Mouse (Mus musculus): ENCODE measurements around the gene Rsc1a1. TPM values are rescaled to one million over a fixed set of nuclear protein-coding genes. Genes with fewer than 3 reads are reported as not detected.
A peak's percentile ranks its signal among the peaks of the same experiment; 100 is the strongest.

The Rsc1a1 gene
- polyA plus RNA-seq, 1 experiment = 0.11 TPM

GRCm38 (mm10) chr4:141681767-141682166 lies 3.6 kb downstream of the Rsc1a1 start:
- H3K9me3 ChIP-seq (ENCODE audit: control insufficient read depth, low read length) = no peaks in the 10 kb centered on the region
- peaks cover 2% of the 10 kb centered on the region; the same call in 1 of the 2 replicates for H3K4me1 ChIP-seq (ENCODE audit: control insufficient read depth)
- H3K27me3 ChIP-seq (ENCODE audit: control insufficient read depth) = no peaks in the 10 kb centered on the region
- H3K4me3 ChIP-seq (replicated peaks) = no peak overlapping the region
- TF ChIP-seq TAL1 (IDR thresholded peaks at IDR 0.05; ENCODE audit: low read length) = no peak
- TF ChIP-seq GATA1 (IDR thresholded peaks at IDR 0.05; ENCODE audit: low read length) = no peak
- peaks cover 86% of the 10 kb centered on the region for H3K36me3 ChIP-seq (ENCODE audit: control insufficient read depth)

- Histone ChIP-seq H3K36me3 (ENCODE audit: control insufficient read depth) (peaks cover 77% of the 10 kb centered on the region), H3K4me3 (replicated peaks) (no peak overlapping the region), H3K27me3 (ENCODE audit: control insufficient read depth) (no peaks in the 10 kb centered on the region), H3K9me3 (ENCODE audit: control insufficient read depth, low read length) (no peaks in the 10 kb centered on the region), H3K4me1 (ENCODE audit: control insufficient read depth) (peaks cover 2% of the 10 kb centered on the region; the same call in 1 of the 2 replicates)
- TF ChIP-seq TAL1 (IDR thresholded peaks at IDR 0.05; ENCODE audit: low read length) (no peak), GATA1 (IDR thresholded peaks at IDR 0.05; ENCODE audit: low read length) (no peak)
Observed at GRCm38 (mm10) chr4:141680892-141681291, 4.5 kb downstream of the Rsc1a1 start.

- TF ChIP-seq GATA1 (IDR thresholded peaks at IDR 0.05; ENCODE audit: low read length) (no peak), TAL1 (IDR thresholded peaks at IDR 0.05; ENCODE audit: low read length) (no peak)
- peaks cover 58% of the 10 kb centered on the region for H3K36me3 ChIP-seq (ENCODE audit: control insufficient read depth)
- H3K4me3 ChIP-seq (replicated peaks) = no peak overlapping the region
- H3K4me1 ChIP-seq (ENCODE audit: control insufficient read depth) = peaks cover 2% of the 10 kb centered on the region; the same call in 1 of the 2 replicates
- no peaks in the 10 kb centered on the region for H3K9me3 ChIP-seq (ENCODE audit: control insufficient read depth, low read length)
- no peaks in the 10 kb centered on the region for H3K27me3 ChIP-seq (ENCODE audit: control insufficient read depth)
Observed at GRCm38 (mm10) chr4:141679016-141679415, 6.4 kb downstream of the Rsc1a1 start.

GRCm38 (mm10) chr4:141676462-141676979 lies 8.9 kb downstream of the Rsc1a1 start:
- Histone ChIP-seq H3K9me3 (ENCODE audit: control insufficient read depth, low read length) (no peaks in the 10 kb centered on the region), H3K4me3 (replicated peaks) (no peak overlapping the region), H3K4me1 (ENCODE audit: control insufficient read depth) (peaks cover 6% of the 10 kb centered on the region), H3K36me3 (ENCODE audit: control insufficient read depth) (peaks cover 33% of the 10 kb centered on the region), H3K27me3 (ENCODE audit: control insufficient read depth) (no peaks in the 10 kb centered on the region)
- TF ChIP-seq GATA1 (IDR thresholded peaks at IDR 0.05; ENCODE audit: low read length) = no peak
- no peak for TF ChIP-seq TAL1 (IDR thresholded peaks at IDR 0.05; ENCODE audit: low read length)

GRCm38 (mm10) chr4:141672325-141672724 lies 13.1 kb downstream of the Rsc1a1 start:
- Histone ChIP-seq H3K36me3 (ENCODE audit: control insufficient read depth) (peaks cover 3% of the 10 kb centered on the region), H3K9me3 (ENCODE audit: control insufficient read depth, low read length) (no peaks in the 10 kb centered on the region), H3K4me1 (ENCODE audit: control insufficient read depth) (peaks cover 6% of the 10 kb centered on the region), H3K27me3 (ENCODE audit: control insufficient read depth) (peaks cover under 1% of the 10 kb centered on the region), H3K4me3 (replicated peaks) (no peak overlapping the region)
- TF ChIP-seq GATA1 (IDR thresholded peaks at IDR 0.05; ENCODE audit: low read length) (no peak), TAL1 (IDR thresholded peaks at IDR 0.05; ENCODE audit: low read length) (no peak)

GRCm38 (mm10) chr4:141671389-141671788 lies 14.0 kb downstream of the Rsc1a1 start:
- H3K27me3 ChIP-seq (ENCODE audit: control insufficient read depth) = peaks cover 6% of the 10 kb centered on the region
- no peaks in the 10 kb centered on the region for H3K9me3 ChIP-seq (ENCODE audit: control insufficient read depth, low read length)
- no peak overlapping the region for H3K4me3 ChIP-seq (replicated peaks)
- no peaks in the 10 kb centered on the region for H3K36me3 ChIP-seq (ENCODE audit: control insufficient read depth)
- no peak for TF ChIP-seq GATA1 (IDR thresholded peaks at IDR 0.05; ENCODE audit: low read length)
- no peak for TF ChIP-seq TAL1 (IDR thresholded peaks at IDR 0.05; ENCODE audit: low read length)
- H3K4me1 ChIP-seq (ENCODE audit: control insufficient read depth) = peaks cover 6% of the 10 kb centered on the region; the same call in 1 of the 2 replicates

- peaks cover 14% of the 10 kb centered on the region for H3K27me3 ChIP-seq (ENCODE audit: control insufficient read depth)
- H3K4me1 ChIP-seq (ENCODE audit: control insufficient read depth) = peaks cover 7% of the 10 kb centered on the region
Observed at GRCm38 (mm10) chr4:141669898-141670712, 15.3 kb downstream of the Rsc1a1 start.

GRCm38 (mm10) chr4:141664799-141665198 lies 20.6 kb downstream of the Rsc1a1 start, which contains the start of gene Plekhm2:
Gene Plekhm2, minus strand, starts transcription at chr4:141664899.
- Histone ChIP-seq H3K4me3 (replicated peaks) (peak within 1 kb of the TSS; percentile 80), H3K9me3 (ENCODE audit: control insufficient read depth, low read length) (no peaks in the 10 kb centered on the region), H3K36me3 (ENCODE audit: control insufficient read depth) (peaks cover 15% of the 10 kb centered on the region), H3K4me1 (ENCODE audit: control insufficient read depth) (peaks cover 24% of the 10 kb centered on the region), H3K27me3 (ENCODE audit: control insufficient read depth) (peaks cover 20% of the 10 kb centered on the region)
- TF ChIP-seq TAL1 (IDR thresholded peaks at IDR 0.05; ENCODE audit: low read length) = no peak
- no peak for TF ChIP-seq GATA1 (IDR thresholded peaks at IDR 0.05; ENCODE audit: low read length)

More at GRCm38 (mm10) chr4:141669898-141670712, 15.3 kb downstream of the Rsc1a1 start:
- no peaks in the 10 kb centered on the region for H3K36me3 ChIP-seq (ENCODE audit: control insufficient read depth)
- no peak for TF ChIP-seq GATA1 (IDR thresholded peaks at IDR 0.05; ENCODE audit: low read length)
- no peak for TF ChIP-seq TAL1 (IDR thresholded peaks at IDR 0.05; ENCODE audit: low read length)
- H3K4me3 ChIP-seq (replicated peaks) = no peak overlapping the region
- H3K9me3 ChIP-seq (ENCODE audit: control insufficient read depth, low read length) = no peaks in the 10 kb centered on the region

GRCm38 (mm10) chr4:141664011-141664745 lies 21.2 kb downstream of the Rsc1a1 start:
- Histone ChIP-seq H3K4me1 (ENCODE audit: control insufficient read depth) (peaks cover 24% of the 10 kb centered on the region), H3K36me3 (ENCODE audit: control insufficient read depth) (peaks cover 19% of the 10 kb centered on the region), H3K9me3 (ENCODE audit: control insufficient read depth, low read length) (no peaks in the 10 kb centered on the region), H3K27me3 (ENCODE audit: control insufficient read depth) (peaks cover 20% of the 10 kb centered on the region), H3K4me3 (replicated peaks) (peak overlapping the region; percentile 80)
- TF ChIP-seq GATA1 (IDR thresholded peaks at IDR 0.05; ENCODE audit: low read length) (no peak), TAL1 (IDR thresholded peaks at IDR 0.05; ENCODE audit: low read length) (no peak)
